Mouse (Mus musculus): ENCODE results near the gene Fbxo11.

- TF ChIP-seq POLR2AphosphoS5 (IDR thresholded peaks at IDR 0.05; ENCODE audit: borderline replicate concordance, low read depth, low read length) (no peak), CHD1 (IDR thresholded peaks at IDR 0.05; ENCODE audit: low read depth, low read length) (no peak)
These were observed 90.4 kb downstream of the Fbxo11 start, which contains the start of gene Msh6 for GRCm38 (mm10) chr17:87974629-87975228.

All from MEL (cell line).